Mouse (Mus musculus) cerebellum, adult 9-11 months (tissue): ENCODE data around the gene Usp7.
A peak's percentile ranks its signal among the peaks of the same experiment; 100 is the strongest.
"Not testable (repeated sequence)": the region's sequence is repeated elsewhere in the genome, so short reads cannot be mapped to it uniquely, and the experiment has no call there.

ENCODE experiments used
- DNase-seq: peaks from one replicate; pipeline ENCODE4 v3.0.0; 2022

Usp7 gene

DNA sequence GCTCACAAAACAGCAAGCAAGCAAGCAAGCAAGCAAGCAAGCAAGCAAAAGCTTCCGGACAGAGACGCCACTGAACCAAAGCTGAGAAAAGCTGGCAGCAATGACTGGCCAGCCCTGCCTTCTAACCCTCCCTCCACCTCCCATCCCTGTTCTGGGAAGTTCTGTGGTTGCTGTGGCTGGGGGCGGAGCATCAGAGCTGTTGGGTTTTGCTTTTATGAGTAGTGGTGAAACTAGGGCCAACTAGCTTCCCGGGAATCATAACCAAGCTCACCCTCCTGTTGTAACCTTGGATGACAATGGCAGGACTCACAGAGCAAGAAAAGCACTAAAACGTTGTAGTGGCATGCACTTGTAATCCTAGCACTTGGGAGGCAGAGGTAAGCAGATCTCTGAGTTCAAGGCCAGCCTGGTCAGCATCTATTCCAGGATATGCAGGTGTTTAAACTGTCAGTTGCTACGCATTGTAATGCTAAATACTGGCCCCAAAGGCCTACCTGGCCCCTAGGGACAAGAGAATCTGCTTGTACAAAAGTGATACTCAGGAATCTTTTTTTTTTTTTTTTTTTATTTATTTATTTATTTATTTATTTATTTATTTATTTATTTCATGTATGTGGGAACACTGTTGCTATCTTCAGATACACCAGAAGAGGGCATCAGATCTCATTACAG, 43.8 kb downstream of the Usp7 start:
- no peak for DNase-seq

DNA sequence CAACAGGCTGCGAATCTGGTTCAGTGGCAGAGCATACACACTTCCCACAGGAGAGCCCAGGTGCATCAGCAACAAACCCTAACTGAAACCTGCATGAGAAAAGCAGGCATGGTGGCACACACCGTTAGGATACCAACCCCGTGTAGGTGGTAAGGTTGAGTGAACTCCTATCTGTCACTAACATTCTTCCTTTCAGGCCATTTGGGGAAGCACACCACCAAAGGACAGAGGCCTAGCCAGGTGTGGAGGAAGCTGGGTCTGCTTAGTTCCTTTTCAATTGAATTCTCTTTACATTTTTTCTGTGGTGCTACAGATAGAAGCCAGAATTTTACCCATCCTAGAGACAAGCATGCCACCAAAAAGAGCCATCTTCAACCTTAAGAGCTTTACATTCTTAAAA, 44.3 kb downstream of the Usp7 start:
- DNase-seq: no peak

DNA sequence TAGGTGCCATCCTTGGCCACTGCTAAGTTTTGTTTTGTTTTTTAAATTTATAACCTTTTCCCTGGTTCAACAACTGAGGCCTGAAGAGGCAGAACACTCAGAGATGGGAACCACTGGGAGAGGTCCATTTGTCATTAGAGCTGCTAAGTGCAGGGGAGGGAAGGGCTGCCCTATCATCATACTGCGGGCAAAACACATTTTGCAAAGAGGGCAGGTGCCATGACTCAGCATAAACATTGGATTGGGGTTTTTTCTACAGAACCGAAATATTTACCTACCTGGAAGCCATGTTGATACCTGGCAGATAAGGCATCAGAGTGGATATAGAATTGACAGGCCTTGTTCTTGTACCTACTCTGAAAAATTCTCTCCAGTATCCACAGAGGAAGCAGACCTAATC, 45.6 kb downstream of the Usp7 start:
- DNase-seq: no peak

DNA sequence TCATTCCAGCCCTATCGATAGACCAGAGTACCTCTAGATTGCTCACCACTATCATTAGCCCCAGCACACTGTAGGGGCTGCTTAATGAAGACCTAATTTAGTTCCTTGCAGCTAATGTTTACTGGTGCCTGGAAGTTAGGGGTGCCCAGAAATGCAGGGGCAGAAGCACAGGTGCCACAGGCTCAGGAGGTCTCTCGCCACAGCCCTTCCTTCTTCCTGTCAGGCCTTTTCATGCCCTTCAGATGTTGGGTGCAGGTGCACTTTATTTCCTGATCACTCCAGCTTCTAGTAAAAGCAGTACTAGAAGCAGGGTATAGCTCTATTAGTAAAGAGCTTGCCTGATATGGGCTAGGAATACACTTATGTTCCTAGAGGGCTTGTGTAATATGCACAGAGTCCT, 46.4 kb downstream of the Usp7 start:
- no peak for DNase-seq

DNA sequence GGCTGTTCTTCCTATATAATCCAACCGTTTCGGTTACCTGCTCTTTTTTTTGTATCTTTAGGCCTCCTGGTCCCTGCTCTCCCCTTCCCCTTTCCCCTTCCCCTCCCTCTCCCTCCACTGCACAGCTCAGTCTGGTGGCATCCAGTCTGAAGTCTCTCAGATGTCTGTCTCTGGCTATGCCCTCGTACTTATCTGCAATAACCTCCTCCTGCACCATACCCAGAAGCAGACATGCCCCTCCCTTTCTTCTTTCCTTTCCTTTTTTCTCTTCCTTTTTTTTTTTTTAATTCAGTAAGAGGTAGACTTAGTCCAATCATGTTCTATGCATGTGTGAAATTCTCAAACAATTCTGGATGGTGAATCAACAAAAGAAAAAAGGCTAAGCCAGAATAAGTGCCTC, 48.1 kb downstream of the Usp7 start:
- DNase-seq: no peak

DNA sequence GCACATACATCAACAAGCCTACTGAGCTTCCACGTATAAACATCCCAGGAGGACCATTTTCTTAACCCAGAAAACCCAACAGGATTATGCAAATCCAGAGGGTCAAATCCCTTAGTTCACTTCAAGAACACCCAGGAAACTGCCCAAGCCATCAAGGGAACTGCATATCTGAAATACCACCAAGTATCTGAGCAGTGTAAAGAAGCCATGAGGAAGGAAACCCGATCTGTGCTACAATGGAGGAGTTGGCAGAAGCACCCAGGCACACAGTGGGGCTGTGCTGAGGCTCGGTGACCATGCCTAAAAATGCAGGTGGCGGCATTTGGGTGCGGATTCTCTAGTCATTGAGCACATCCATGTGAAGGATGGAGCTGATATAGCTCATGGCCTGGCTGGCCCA, 50.4 kb downstream of the Usp7 start:
- no peak for DNase-seq

DNA sequence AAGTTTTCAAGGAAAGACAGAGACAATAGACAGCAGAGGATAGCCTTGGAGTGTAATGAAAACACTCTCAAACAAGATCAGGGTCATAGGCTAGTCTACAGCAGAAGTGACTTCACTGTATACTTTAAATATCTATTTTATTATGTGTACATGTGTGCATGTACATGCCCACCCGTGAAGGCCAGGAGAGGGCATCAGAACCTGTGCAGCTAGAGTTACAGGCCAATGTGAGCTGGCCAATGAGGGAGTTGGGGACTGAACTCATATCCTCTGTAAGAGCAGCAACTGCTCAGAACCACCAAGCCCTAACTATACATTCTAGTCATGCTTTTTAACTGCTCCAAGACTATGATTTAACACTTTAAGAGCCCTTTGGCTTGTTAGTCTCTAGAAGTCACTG, 51.0 kb downstream of the Usp7 start:
- DNase-seq: no peak

DNA sequence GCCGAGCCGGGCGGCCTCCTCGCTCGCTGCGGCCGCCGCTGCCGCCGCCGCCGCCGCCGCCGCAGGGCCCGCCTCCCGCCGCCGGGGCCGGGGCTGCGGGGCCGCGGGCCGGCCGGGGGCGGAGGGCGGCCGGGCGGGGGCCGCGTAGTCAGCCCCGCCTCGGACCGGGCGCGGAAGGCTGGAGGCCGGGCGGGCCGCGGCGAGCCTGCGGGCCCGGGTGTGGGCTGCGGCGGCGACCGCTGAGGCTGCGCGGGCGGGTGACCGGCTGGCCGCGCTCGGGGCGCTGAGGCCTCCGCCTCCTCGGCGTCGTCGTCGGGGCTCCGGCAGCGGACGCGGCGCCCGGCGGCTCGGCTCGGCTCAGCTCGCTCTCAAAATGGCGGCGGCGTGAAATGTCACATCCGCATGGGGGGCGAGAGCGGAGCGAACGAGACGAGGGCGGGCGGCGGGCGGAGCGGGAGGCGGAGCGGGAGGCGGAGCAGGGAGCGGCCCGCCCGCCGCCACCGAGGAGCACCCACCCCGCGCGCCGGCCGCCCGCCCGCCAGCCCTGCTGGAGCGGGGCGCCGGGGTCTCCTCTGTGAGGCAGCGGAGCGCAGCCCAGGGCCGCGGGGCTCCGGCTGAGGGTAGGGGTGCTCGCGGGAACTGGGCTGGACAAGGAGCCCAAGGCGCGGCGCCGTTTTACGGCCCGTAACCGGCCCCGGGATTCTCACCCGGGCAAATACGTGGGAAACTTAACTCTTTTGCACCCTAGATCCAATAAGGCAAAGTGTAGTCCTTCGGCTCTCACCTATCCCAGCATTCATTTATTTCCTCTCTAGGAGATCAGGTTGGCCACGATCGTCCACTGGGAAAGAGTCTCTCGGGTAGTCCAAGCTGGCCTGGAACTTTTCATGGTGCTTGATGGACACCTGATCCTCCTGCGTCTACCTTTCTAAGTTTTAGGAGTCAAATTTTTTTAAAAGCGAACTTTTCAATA, 53.3 kb downstream of the Usp7 start:
- peak; percentile 89 for DNase-seq

DNA sequence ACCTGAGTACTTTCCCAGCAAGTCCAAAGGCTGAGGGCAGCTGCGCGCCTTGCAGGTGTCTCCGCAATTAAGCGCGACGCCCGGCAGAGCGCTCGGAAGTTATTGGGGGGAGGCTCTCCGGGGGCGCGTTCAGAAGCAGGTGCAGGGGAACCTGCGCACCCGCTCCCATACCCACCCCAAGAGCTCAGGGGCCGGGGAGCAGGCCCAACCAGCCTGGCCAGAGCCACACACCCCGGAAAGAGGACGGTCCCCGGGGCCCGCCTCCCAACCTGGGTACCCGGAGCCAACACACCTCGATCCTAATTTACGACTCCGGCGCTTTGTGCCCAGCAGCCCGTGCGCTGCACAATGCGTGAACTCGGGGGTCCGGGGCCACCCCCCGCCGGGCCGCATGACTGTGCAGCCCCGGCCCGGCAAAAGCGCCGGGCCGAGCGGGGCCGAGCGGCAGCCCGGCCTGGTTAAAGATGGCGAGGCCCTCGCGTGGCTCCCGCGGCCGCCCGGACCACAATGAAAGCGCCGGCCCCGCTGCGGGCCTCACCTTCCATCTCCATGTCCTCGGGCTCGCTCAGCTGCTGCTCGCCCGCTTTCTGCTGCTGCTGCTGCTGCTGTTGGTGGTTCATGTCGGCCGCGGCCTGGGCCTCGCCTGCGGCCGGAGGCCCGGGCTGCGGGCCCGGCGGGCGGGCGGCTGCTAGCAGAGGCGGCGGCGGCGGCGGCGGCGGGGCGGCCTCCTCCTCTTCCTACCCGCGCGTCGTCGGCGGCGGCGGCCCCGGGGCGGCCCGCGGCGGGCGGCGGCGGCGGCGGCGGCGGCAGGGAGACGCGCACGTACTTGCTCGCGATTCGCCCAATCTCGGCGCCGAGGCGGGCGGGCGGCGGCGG, 54.2 kb downstream of the Usp7 start:
- peak; percentile 54 for DNase-seq

DNA sequence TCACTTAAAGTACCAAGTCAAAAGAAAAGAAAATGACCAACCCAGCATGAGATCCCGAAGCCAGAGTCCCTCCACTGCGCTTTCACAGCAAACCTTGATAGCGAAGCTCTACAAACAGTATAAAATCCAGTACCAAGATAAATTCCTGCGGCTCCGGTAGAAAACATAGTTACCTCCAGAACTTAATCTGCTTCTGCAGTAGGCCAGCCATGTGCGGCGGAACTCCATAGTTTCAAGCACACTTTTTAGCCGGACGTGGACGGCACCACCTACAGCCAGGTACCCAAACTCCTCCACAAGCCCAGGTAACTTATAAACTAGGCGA, 54.8 kb downstream of the Usp7 start:
- no peak for DNase-seq

DNA sequence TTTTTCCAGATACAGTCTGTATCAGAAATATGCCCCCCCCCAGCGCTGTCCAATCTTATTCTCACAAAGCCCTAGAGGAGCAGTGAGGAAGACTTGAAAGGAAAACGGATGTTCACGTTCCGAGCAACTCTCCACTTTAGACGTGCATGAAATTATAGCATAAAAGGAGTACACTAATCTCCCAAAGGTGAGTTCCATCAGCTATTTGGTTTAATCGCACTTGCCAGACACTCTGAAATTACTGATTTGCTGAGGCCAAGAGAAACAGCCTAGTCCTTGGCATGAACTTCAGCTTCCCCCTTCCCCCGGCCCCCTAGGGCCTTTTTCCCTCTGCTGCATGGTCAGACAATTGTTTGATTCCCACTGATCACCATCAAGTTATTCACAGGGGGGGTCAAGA, 55.4 kb downstream of the Usp7 start:
- DNase-seq: no peak

DNA sequence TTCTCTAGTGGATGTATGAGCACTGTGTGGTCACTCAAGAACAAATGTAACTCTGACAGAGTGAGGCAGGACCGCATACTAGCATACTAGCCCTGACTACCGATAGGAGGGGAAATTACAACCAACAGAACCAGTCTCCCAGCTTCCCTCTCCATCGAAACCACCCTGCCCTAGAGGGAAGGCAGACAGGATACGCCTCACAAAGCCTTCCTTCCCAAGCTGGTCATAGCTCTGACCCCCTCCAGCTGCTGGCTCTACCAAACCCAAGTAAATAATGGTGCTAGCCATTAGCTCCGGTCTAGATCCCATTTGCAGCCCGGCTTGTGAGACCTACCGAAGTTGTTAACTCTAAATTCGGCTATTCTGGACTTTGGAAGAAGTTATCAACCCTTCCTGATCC, 56.1 kb downstream of the Usp7 start:
- DNase-seq: no peak

DNA sequence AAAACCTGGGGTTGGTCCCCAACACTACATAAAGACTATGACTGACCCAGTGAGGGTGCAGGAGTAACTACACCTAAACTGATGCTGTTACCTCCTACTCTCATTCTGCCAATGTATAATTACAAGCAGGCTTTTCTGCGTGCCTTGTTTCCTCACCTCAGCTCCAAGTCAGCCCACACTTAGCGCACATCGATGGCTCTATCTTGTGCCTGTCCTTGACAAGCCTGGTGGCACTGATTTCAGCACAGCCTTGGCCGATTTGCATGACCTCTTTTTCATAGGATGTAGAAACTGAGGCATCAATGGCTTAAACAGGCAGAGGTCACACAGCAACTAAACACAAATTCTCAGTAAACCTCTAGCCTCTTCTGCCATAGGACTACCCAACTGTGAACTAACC, 57.4 kb downstream of the Usp7 start:
- DNase-seq: no peak

DNA sequence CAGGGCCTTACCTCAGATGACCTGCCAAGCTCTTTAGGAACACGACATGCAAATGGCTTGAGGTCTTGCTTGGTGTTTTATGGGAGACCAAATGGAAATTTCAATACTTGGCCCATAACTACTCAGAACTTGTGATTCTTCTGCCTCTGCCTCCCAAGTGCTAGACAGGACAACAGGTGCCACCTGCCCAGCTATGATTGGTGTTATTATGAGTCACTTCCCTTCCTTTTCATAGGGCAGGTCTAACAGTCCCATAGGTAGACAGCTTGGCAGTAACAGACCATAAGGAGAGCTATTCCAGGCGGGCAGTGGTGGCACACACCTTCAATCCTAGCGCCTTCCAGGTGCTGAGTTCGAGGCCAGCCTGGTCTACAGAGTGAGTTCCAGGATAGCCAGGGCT, 58.5 kb downstream of the Usp7 start:
- no peak for DNase-seq

DNA sequence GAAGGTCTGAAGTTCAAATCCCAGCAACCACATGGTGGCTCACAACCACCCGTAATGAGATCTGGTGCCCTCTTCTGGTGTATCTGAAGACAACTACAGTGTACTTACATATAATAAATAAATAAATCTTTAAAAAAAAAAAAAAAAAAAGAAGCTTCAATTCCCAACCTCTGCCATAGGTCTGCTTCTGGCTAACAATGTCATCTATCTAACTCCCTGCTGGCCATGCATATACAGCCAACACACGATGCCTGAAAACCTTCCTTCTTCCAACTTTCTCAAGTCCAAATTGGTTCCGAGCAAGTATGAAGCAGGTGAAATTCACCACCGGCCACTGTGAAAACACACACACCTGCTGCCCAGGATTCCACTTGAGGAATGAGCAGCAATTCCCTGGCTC, 59.7 kb downstream of the Usp7 start:
- DNase-seq: not testable (repeated sequence)

DNA sequence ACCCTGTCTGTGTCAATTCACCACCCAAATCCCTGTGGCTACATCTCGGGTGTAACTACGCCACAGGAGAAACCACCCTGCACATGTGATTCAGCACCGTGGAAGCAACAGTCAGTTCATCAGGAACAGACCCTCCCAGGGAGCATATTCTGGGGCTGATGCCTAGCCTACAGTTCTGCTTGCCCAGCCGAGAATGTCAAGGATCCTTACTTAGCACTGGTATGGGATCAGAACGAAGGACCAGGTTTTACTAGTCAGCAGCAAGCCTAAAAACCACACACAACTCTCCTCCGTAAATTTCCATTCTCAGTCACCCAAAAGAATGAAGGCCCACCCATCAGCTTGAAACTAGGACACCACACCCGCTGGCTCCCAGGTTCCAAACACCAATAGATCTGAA, 60.5 kb downstream of the Usp7 start:
- DNase-seq: no peak

DNA sequence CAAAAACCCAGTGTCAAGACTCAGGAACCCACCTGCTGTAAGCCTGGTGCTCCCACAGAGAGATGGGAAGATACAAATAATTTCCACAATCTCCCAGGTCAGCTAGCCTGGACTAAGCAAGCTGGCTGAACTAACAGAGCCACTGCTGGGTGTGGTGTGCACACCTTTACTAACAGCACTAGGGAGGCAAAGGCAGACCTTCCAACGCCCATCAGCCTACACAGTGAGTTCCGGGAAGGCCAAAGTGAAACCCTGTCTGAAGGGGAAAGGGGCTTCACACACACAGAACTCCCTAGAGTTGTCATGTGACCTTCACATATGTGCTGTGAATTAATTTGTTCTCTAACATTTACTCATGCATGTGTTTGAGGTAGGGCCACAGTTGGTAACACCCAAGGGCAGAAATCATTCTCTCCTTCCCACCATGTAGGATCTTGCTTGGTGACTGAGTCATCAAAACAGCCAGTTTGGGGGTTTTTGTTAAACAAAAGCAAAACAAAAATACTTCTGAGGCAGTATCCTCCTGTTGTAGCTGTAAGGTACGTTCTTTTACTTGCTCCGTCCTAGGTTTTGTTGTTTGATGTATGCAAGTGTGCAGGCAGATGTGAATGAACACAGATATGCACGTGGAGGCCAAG, 63.9 kb downstream of the Usp7 start:
- no peak for DNase-seq

DNA sequence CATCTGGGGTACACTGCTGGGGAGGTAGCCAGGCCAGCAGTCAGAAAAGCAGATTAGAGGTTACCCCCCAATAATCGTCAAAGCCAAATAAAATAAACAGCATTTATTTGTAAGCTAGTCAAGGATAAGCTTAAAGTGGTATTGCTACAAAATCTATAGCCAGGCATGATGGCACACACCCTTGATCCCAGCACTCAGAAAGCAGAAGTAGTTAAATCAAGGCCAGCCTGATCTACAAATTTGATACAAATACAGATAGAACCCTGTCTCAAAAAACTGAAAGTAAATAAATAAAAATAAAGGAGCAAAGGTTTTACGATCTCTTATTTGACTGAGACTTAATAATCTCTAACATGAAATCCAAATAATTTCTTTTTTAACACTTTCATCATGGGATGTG, 66.3 kb downstream of the Usp7 start:
- no peak for DNase-seq

DNA sequence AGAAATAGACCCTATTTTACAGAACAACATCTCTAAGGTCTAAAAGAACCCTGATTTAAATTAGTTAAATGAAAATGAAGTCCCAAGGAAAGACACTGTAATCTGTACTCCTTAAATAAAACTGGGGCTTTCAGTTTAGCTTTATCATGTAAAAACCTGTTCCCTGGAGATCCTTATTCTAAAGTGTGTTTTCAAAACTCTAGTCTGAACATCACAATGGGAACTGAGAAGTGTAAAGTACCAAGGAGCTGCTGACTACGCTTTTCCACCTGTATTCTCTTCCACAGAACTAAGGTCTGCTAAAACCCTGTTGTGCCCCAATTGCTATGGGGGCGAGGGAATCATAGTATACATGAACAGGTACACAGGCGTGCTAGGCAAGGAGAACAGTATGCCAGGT, 68.1 kb downstream of the Usp7 start:
- DNase-seq: no peak

DNA sequence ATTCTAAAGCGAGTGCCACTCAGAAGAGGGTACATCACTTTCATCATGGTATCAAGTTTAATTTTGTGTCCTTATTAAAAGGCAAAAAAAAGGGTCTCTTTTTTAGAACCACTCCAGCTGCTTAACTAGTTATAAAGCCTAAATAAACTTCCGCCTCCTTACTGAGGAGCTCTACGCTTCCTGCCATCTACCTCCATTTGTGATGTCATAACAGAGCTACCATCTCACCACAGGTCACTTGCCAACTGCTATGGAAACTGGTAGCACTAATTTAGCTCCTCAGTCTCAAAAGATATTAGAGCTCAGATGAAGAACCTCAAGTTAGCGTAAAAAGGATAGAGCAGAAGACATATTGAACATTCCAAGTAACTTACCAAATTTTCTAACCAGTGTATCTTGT, 71.7 kb downstream of the Usp7 start:
- DNase-seq: no peak

DNA sequence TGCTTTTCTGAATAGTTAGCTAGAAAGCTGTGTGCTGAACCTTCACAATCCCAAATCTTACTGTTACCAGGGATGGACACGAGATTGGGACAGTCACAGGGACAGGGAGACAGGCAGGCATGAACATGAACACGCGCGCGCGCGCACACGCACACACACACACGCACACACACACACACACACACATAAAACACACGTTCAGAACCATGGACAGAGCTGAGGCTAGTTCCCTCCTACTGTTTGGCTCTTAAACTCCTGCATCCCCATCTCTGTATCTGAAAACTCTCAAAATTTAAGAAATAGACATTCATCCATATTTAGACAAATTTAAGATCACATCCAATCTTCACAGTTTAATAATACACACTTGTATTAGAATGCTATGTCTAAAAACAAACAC, 74.4 kb downstream of the Usp7 start:
- DNase-seq: no peak

DNA sequence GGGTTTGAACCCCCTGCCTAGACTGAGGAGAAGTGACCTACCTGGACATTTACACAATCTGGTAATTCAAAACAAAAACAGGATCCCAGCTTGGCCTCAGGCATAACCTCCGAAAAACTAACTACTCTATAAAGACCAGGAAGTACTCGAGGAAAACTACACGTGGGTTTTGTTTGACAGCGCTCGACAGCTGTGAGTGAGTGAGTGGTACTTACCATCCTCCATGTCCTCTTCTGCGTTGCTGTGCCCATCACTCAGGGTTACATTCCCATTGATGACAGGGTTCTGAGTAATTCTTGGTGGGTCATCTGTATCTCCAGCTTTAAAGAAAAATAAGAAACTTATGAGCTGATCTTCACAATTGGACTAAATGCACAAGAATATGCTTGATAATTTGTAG, 75.8 kb downstream of the Usp7 start:
- DNase-seq: no peak

DNA sequence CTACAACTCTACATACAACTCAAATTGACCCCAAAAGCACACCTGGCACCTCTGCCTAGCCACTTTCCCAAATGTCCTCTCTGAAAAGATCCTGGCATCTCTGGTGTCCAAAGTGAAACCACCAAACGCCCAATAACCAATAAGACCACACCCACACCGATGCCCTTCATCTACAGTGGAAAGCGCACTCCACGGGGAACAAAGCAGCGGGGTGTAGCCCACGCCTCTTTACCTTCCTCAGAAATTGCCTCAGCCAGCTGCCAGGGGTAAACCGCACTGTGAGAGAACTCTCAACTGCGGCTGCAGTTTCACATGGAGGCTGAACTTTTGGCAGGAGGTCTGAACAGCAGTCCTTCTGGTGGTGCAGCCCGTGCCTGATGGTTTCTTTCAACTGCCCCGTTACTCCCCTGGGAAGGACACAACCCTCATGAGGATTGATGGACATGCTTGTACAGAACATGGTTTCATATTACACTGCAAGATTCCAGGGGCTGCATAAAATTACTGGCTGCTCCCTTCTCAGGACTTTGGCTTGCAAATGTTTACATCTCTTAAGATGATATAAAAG, 76.5 kb downstream of the Usp7 start:
- DNase-seq: no peak
